Mouse (Mus musculus) bone marrow, adult 2 months (tissue): ENCODE results near the gene Nav2.

ENCODE experiments used
- CTCF ChIP-seq: fragments of 200-500 bp; IDR thresholded peaks from 2 replicates; pipeline ENCODE4 v1.5.1; 2011; ENCODE audit warnings: low read length, control low read depth; ENCODE audit not compliant: control insufficient read depth, insufficient read depth
- POLR2A ChIP-seq: fragments of 200-500 bp; IDR thresholded peaks from 2 replicates; pipeline ENCODE4 v1.6.1; 2011; ENCODE audit warnings: low read depth, mild to moderate bottlenecking, control low read depth, low read length, borderline replicate concordance; ENCODE audit not compliant: control insufficient read depth

- TF ChIP-seq CTCF (no peak), POLR2A (no peak)
Measured at GRCm38 (mm10) chr7:49195711-49196147, 287.2 kb downstream of the Nav2 start.
